Mouse (Mus musculus): ENCODE measurements around the gene Grin2a. TPM values are rescaled to one million over a fixed set of nuclear protein-coding genes. Genes with fewer than 3 reads are reported as not detected.
"Not testable (repeated sequence)": the region's sequence is repeated elsewhere in the genome, so short reads cannot be mapped to it uniquely, and the experiment has no call there.

Grin2a gene
- polyA plus RNA-seq, 1 experiment from 2014 or later = 0.34 TPM

DNA sequence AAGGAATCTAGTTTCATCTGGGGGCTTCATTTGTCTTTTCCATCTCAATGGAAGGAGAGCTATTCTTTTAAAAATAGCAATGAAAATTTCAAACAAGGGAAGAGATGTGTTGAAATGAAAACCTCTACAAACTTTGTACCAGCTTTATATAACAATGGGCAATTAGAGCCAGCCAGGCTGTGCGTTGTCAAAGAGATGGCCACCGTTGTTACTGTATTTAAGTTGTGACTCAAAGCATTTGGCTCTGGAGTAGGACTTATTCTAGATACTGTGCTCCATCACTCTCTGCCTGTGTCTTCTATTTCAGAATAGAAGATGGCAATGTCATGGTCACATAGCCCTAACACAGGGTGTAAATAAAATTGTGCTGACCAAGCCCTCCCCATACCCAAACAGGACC lies 371.0 kb downstream of the Grin2a start:
- H3K27ac ChIP-seq (ENCODE audit: low read length) = no peak overlapping the region
- no peaks in the 10 kb centered on the region for H3K36me3 ChIP-seq (ENCODE audit: control insufficient read depth, insufficient read depth)
- ATAC-seq (replicated peaks; ENCODE audit: extremely low read depth, insufficient read depth, low FRiP score) = no peak
- H3K4me1 ChIP-seq (ENCODE audit: control insufficient read depth, insufficient read depth, low read length) = no peaks in the 10 kb centered on the region
- 87% methylated on average over 2 of the region's 2 CpGs for WGBS
- H3K4me3 ChIP-seq (ENCODE audit: low read length) = no peak overlapping the region
- H3K9ac ChIP-seq (ENCODE audit: low read length) = no peak overlapping the region
- H3K4me2 ChIP-seq (ENCODE audit: low read depth, low read length) = no peak overlapping the region
- no peaks in the 10 kb centered on the region for H3K9me3 ChIP-seq (replicated peaks; ENCODE audit: control insufficient read depth, low read length)
- H3K27me3 ChIP-seq (ENCODE audit: control insufficient read depth, insufficient read depth, low read length) = no peaks in the 10 kb centered on the region

DNA sequence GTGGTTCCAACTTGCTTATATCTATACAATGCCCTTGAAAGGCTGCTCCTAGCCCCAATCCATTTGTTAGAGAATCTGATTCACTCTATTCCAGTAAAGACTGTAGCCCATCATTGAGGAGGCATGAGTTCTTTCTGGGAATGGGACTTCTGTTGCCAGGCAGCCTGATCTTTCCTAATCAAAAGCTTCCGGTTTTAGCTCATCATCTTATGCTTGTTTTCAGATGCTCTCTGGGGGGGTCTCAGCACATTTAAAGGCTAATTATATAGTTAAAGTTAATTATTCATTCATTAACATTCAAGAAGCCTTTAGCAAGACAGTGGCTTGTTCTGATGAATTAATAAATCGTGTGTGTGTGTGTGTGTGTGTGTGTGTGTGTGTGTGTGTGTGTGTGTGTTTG lies 377.2 kb downstream of the Grin2a start:
- Histone ChIP-seq H3K4me3 (ENCODE audit: low read length) (no peak overlapping the region), H3K4me1 (ENCODE audit: control insufficient read depth, insufficient read depth, low read length) (no peaks in the 10 kb centered on the region), H3K4me2 (ENCODE audit: low read depth, low read length) (no peak overlapping the region), H3K27ac (ENCODE audit: low read length) (no peak overlapping the region), H3K27me3 (ENCODE audit: control insufficient read depth, insufficient read depth, low read length) (no peaks in the 10 kb centered on the region), H3K9ac (ENCODE audit: low read length) (no peak overlapping the region), H3K9me3 (replicated peaks; ENCODE audit: control insufficient read depth, low read length) (no peaks in the 10 kb centered on the region), H3K36me3 (ENCODE audit: control insufficient read depth, insufficient read depth) (no peaks in the 10 kb centered on the region)
- 63% methylated on average over 2 of the region's 2 CpGs for WGBS
- ATAC-seq (replicated peaks; ENCODE audit: extremely low read depth, insufficient read depth, low FRiP score) = no peak

DNA sequence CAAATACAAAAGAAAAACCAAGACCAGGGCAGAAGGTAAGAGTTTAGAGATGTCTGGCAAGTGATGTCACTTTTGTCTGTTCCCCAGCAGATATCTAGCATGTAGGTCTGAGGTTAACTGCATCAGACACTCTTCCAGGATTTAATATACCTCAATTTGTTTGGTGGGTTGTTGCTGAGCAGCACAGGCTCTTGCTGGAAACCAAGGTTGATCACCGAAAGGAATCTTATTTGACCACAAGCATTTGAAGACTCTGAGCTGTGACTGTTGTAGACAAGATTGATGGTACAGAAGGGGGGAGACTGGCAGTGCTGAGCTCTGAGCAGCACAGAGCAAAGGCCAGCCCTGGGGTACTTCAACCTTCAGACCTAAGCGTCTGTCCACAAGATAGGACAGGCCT lies 378.1 kb downstream of the Grin2a start:
- ATAC-seq (replicated peaks; ENCODE audit: extremely low read depth, insufficient read depth, low FRiP score) = no peak
- Histone ChIP-seq H3K4me3 (ENCODE audit: low read length) (no peak overlapping the region), H3K4me1 (ENCODE audit: control insufficient read depth, insufficient read depth, low read length) (no peaks in the 10 kb centered on the region), H3K36me3 (ENCODE audit: control insufficient read depth, insufficient read depth) (no peaks in the 10 kb centered on the region), H3K9me3 (replicated peaks; ENCODE audit: control insufficient read depth, low read length) (no peaks in the 10 kb centered on the region), H3K9ac (ENCODE audit: low read length) (no peak overlapping the region), H3K27me3 (ENCODE audit: control insufficient read depth, insufficient read depth, low read length) (no peaks in the 10 kb centered on the region), H3K27ac (ENCODE audit: low read length) (no peak overlapping the region), H3K4me2 (ENCODE audit: low read depth, low read length) (no peak overlapping the region)
- WGBS = 61% methylated on average over 2 of the region's 2 CpGs

DNA sequence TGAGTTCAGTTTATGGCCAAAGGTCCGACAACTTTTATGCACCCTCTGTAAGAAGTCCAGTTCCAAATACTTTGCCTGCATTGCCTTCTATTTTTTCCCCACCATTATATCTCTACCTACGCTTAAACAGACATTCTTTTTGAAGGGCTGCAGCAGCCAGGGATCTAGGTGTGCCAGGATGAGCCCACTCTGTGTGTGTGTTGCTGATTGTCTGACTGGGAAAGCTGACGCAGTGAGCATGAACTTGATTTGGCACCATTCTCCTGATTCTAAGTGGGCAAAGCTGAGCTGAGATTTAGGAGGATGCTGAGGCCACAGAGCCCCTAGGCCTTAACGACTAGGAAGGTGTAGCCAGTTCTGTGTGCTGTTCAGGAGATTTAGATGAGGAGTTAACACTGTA lies 378.6 kb downstream of the Grin2a start:
- Histone ChIP-seq H3K9ac (ENCODE audit: low read length) (no peak overlapping the region), H3K4me1 (ENCODE audit: control insufficient read depth, insufficient read depth, low read length) (no peaks in the 10 kb centered on the region), H3K9me3 (replicated peaks; ENCODE audit: control insufficient read depth, low read length) (no peaks in the 10 kb centered on the region), H3K27ac (ENCODE audit: low read length) (no peak overlapping the region), H3K4me3 (ENCODE audit: low read length) (no peak overlapping the region), H3K27me3 (ENCODE audit: control insufficient read depth, insufficient read depth, low read length) (no peaks in the 10 kb centered on the region), H3K4me2 (ENCODE audit: low read depth, low read length) (no peak overlapping the region), H3K36me3 (ENCODE audit: control insufficient read depth, insufficient read depth) (no peaks in the 10 kb centered on the region)
- WGBS = 69% methylated on average over 4 of the region's 4 CpGs
- no peak for ATAC-seq (replicated peaks; ENCODE audit: extremely low read depth, insufficient read depth, low FRiP score)

DNA sequence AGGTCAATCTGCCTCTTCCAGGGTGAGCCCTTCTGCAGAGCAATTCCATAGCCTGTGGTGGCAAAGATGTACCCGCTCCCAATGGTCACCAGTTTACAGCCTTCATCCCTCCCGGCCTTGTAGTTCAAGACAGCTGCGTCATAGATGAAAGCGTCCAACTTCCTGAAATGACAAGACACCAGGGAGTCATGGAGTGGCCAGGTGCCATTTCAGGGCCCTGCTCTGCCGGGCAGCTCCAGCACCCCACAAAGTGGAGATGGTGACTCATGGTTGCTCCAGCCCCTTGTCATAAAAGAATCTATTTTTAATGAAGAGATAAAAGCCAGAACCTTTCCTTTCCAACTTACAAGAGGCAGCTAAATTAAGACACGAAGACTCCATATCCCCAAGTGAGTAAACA lies 382.8 kb downstream of the Grin2a start:
- not testable (repeated sequence) for H3K27ac ChIP-seq (ENCODE audit: low read length); H3K9ac ChIP-seq (ENCODE audit: low read length); H3K27me3 ChIP-seq (ENCODE audit: control insufficient read depth, insufficient read depth, low read length); H3K4me3 ChIP-seq (ENCODE audit: low read length); H3K4me2 ChIP-seq (ENCODE audit: low read depth, low read length); H3K9me3 ChIP-seq (replicated peaks; ENCODE audit: control insufficient read depth, low read length); H3K4me1 ChIP-seq (ENCODE audit: control insufficient read depth, insufficient read depth, low read length); H3K36me3 ChIP-seq (ENCODE audit: control insufficient read depth, insufficient read depth); ATAC-seq (replicated peaks; ENCODE audit: extremely low read depth, insufficient read depth, low FRiP score)
- 64% methylated on average over 5 of the region's 6 CpGs for WGBS

DNA sequence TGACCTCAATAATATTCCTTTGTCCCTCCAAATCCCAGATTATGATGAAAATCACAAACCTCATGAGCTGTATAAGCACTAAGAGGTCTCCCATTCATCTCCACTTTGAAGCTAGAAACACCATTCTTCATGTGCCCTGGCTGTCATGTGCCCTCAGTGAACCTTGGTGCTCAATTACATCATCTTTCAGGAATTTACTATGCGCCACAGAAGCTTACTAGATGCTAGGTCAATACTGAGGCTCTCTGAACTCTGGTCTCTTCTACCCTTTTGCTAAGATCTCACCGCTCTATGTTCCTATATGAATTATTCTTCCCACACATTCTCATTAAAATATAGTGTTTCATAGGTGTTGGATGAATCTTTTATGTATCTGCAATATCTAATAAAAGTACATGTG lies 387.9 kb downstream of the Grin2a start:
- H3K27me3 ChIP-seq (ENCODE audit: control insufficient read depth, insufficient read depth, low read length) = no peaks in the 10 kb centered on the region
- WGBS = 64% methylated on average over 2 of the region's 2 CpGs
- no peaks in the 10 kb centered on the region for H3K36me3 ChIP-seq (ENCODE audit: control insufficient read depth, insufficient read depth)
- no peak overlapping the region for H3K27ac ChIP-seq (ENCODE audit: low read length)
- H3K9me3 ChIP-seq (replicated peaks; ENCODE audit: control insufficient read depth, low read length) = no peaks in the 10 kb centered on the region
- no peak for ATAC-seq (replicated peaks; ENCODE audit: extremely low read depth, insufficient read depth, low FRiP score)
- H3K4me2 ChIP-seq (ENCODE audit: low read depth, low read length) = no peak overlapping the region
- H3K4me3 ChIP-seq (ENCODE audit: low read length) = no peak overlapping the region
- no peak overlapping the region for H3K9ac ChIP-seq (ENCODE audit: low read length)
- H3K4me1 ChIP-seq (ENCODE audit: control insufficient read depth, insufficient read depth, low read length) = no peaks in the 10 kb centered on the region

DNA sequence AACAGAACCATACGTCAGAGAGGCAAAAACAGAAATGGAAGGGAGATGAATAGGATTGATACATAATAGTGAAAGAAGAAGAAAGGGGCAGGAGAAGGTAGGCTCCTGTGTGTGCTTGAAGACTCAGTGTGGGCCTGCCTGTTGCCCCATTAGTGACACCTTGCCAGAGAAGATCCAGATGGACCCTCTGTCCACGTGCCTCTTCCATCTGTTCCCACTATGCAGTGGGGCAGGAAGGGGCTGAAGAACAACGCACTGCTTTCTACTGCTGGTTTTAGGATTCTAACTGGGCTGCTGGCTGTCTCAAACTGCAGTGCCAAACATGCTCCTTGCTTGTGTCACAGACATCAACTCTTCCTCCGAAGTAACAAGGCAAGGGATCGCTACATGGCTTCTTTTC lies 391.4 kb downstream of the Grin2a start:
- no peaks in the 10 kb centered on the region for H3K36me3 ChIP-seq (ENCODE audit: control insufficient read depth, insufficient read depth)
- H3K4me3 ChIP-seq (ENCODE audit: low read length) = no peak overlapping the region
- no peak overlapping the region for H3K9ac ChIP-seq (ENCODE audit: low read length)
- 74% methylated on average over 5 of the region's 5 CpGs for WGBS
- no peaks in the 10 kb centered on the region for H3K27me3 ChIP-seq (ENCODE audit: control insufficient read depth, insufficient read depth, low read length)
- no peak overlapping the region for H3K27ac ChIP-seq (ENCODE audit: low read length)
- no peak overlapping the region for H3K4me2 ChIP-seq (ENCODE audit: low read depth, low read length)
- no peak for ATAC-seq (replicated peaks; ENCODE audit: extremely low read depth, insufficient read depth, low FRiP score)
- H3K4me1 ChIP-seq (ENCODE audit: control insufficient read depth, insufficient read depth, low read length) = no peaks in the 10 kb centered on the region
- H3K9me3 ChIP-seq (replicated peaks; ENCODE audit: control insufficient read depth, low read length) = no peaks in the 10 kb centered on the region

DNA sequence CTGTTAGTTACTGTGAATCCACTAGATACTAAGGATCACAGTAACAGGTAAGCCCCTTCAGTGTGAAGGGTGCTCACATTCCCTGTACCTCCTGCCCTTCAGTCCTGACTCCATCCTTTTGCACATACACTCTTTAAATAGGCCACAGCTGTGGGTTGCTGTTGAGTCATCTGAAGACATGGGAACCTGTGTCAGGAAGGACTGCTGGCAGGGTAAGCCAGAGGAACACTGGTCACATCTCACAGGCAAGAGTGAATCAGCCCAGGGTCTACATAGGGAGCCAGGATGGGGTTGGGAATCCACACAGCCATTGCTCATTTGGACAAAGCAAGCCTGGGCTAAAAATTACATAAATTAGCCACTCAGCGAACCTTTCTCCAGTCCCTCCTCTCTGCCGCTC lies 392.8 kb downstream of the Grin2a start:
- Histone ChIP-seq H3K27ac (ENCODE audit: low read length) (no peak overlapping the region), H3K4me3 (ENCODE audit: low read length) (no peak overlapping the region), H3K36me3 (ENCODE audit: control insufficient read depth, insufficient read depth) (no peaks in the 10 kb centered on the region), H3K4me2 (ENCODE audit: low read depth, low read length) (no peak overlapping the region), H3K9ac (ENCODE audit: low read length) (no peak overlapping the region), H3K9me3 (replicated peaks; ENCODE audit: control insufficient read depth, low read length) (no peaks in the 10 kb centered on the region), H3K4me1 (ENCODE audit: control insufficient read depth, insufficient read depth, low read length) (no peaks in the 10 kb centered on the region), H3K27me3 (ENCODE audit: control insufficient read depth, insufficient read depth, low read length) (no peaks in the 10 kb centered on the region)
- 83% methylated on average over 2 of the region's 2 CpGs for WGBS
- no peak for ATAC-seq (replicated peaks; ENCODE audit: extremely low read depth, insufficient read depth, low FRiP score)

DNA sequence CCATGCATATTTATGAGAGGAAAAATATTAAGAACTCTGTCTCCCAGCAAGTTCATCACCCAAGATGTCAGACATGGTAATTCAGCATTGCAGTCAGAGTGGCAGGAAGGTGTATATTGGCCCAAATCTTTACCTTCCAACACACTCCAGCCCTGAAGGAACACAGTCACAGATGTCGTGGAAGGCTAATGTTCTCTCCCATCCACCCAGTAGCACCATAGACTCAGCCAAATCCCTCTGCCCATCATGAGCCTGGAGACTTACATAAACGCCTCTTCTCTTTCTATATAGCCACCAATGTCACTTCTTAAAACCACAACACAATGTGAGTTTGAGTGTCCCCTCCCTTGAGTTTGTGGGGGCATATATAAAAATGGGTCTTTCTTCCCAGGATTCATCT lies 406.2 kb downstream of the Grin2a start:
- no peaks in the 10 kb centered on the region for H3K9me3 ChIP-seq (replicated peaks; ENCODE audit: control insufficient read depth, low read length)
- H3K27me3 ChIP-seq (ENCODE audit: control insufficient read depth, insufficient read depth, low read length) = no peaks in the 10 kb centered on the region
- no peak overlapping the region for H3K9ac ChIP-seq (ENCODE audit: low read length)
- no peak overlapping the region for H3K4me3 ChIP-seq (ENCODE audit: low read length)
- no peaks in the 10 kb centered on the region for H3K36me3 ChIP-seq (ENCODE audit: control insufficient read depth, insufficient read depth)
- H3K4me1 ChIP-seq (ENCODE audit: control insufficient read depth, insufficient read depth, low read length) = no peaks in the 10 kb centered on the region
- no peak for ATAC-seq (replicated peaks; ENCODE audit: extremely low read depth, insufficient read depth, low FRiP score)
- no peak overlapping the region for H3K4me2 ChIP-seq (ENCODE audit: low read depth, low read length)
- H3K27ac ChIP-seq (ENCODE audit: low read length) = no peak overlapping the region
- WGBS = 71% methylated on average over 2 of the region's 2 CpGs

DNA sequence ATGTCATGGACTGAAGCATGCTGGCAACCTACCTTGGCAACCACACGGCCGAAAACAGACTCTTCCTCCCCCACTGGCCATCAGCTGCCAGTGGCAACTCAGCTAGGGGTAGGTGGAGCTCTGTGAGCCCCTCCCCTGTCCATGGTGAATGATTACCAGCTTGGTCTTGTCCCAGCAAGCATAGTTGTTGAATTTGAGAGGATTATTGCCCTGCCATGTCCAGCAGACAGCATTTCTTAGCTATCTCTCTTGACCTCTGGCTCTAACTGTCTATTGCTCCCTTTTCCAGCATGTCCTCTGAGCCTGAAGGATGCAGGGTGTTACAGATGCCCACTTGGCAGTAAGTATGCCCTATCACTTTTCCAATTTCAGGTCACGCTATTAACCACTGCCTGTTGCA lies 406.9 kb downstream of the Grin2a start:
- no peaks in the 10 kb centered on the region for H3K4me1 ChIP-seq (ENCODE audit: control insufficient read depth, insufficient read depth, low read length)
- H3K4me3 ChIP-seq (ENCODE audit: low read length) = no peak overlapping the region
- H3K36me3 ChIP-seq (ENCODE audit: control insufficient read depth, insufficient read depth) = no peaks in the 10 kb centered on the region
- H3K4me2 ChIP-seq (ENCODE audit: low read depth, low read length) = no peak overlapping the region
- H3K9ac ChIP-seq (ENCODE audit: low read length) = no peak overlapping the region
- no peak overlapping the region for H3K27ac ChIP-seq (ENCODE audit: low read length)
- 67% methylated on average over 3 of the region's 3 CpGs for WGBS
- no peaks in the 10 kb centered on the region for H3K27me3 ChIP-seq (ENCODE audit: control insufficient read depth, insufficient read depth, low read length)
- H3K9me3 ChIP-seq (replicated peaks; ENCODE audit: control insufficient read depth, low read length) = no peaks in the 10 kb centered on the region
- ATAC-seq (replicated peaks; ENCODE audit: extremely low read depth, insufficient read depth, low FRiP score) = no peak
